Mouse (Mus musculus) forelimb bud, embryonic 11.5 days (tissue): Measurements from ENCODE around the gene Mcoln2.
"Not testable (repeated sequence)": the region's sequence is repeated elsewhere in the genome, so short reads cannot be mapped to it uniquely, and the experiment has no call there.

Experiments
- DNase-seq: peaks from one replicate; pipeline ENCODE4 v3.0.0-alpha.2; 2012; ENCODE audit warnings: low read depth, low spot score

Mcoln2 gene

DNA sequence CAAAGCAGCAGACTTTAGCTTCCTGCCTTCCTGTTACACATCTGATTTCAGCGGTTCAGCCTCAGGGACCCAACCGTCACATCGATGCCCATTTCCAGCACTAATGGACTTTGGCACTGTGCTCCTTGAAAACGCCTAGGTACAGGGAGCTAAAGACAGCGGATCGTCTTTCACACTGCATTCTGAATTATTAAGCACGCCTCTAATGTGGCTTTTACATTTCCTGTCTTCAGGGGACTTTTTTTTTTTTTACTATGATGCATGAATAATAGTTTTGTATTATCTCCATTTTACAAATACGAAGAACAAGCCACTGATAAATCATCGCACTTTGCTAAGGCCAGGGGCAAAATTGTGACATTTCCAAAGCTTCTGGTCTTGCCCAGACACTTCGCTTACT lies 36.4 kb downstream of the Mcoln2 start:
- DNase-seq: no peak

DNA sequence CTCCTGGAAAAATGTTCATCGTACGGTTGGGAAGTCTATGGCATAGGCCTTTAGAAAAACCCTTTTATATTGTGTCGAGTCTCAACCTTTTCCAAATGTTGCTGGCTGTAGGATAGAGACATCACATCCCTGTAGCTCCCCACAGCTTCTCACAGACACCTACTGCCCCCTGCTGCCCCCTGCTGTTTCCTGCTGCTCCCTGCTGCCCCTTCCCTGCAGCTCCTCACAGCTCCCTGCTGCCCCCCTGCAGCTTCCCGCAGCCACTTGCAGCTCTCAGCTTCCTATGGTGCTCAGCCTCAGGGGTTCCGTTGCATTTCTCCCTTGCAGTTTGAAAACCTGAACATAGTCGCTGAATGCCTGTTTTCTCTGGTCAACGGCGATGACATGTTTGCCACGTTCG lies 40.3 kb downstream of the Mcoln2 start:
- DNase-seq: no peak

DNA sequence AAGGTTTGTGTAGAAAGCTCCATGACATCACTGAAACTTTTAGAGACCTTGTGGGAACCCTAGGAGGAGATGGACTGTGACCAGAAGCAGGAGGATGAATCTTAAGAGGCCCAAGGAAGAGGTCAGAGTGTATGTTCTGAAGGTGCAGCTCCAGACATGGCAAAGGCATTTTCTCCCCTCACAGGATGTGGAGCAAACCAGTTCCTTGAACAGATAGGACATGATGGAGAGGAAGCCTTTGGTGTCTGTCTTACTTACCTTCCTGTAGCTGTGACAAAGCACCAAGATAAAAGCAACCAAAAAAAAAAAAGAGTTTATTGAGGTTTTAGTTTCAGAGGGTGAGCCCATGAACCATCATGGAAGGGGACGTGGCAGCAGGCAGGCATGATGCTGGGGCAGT lies 42.9 kb downstream of the Mcoln2 start:
- no peak for DNase-seq

DNA sequence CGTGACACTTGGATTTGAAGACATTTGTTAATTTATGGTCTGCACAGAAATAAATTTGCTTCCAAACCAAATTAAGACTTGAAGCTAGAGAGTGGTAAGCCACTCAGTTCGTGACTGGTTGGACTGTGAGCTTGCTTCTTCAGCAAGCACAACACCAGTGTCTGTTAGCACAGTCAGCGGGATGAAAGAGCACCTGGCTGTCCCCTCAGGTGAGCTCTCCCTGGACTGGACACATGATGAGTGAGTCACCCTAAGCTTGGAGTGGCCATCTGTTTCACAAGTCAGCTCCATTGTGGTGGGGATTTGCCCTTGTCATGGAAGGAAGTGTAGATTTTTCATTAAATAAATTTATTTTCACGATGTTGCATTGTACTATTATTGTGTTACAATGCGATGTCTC lies 45.5 kb downstream of the Mcoln2 start:
- no peak for DNase-seq

DNA sequence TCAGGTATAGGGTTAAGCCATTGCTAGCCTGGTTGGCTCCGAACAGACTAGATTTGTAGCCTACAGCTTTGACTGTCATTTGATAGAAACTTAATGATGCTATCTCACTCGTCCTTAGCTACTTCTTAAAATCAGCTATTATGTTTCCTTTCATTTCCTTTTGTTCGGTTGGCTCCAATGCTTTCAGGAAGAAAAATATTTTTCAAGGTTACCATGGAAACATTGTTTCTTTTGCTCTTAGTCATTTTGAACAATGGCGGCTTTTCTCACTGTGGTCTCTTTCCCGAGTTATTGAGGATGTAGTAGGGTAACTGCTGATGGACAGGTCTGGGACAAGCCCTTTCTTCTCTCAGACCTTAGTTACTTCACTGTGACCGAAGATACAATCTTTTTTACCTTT lies 46.7 kb downstream of the Mcoln2 start:
- DNase-seq: no peak

DNA sequence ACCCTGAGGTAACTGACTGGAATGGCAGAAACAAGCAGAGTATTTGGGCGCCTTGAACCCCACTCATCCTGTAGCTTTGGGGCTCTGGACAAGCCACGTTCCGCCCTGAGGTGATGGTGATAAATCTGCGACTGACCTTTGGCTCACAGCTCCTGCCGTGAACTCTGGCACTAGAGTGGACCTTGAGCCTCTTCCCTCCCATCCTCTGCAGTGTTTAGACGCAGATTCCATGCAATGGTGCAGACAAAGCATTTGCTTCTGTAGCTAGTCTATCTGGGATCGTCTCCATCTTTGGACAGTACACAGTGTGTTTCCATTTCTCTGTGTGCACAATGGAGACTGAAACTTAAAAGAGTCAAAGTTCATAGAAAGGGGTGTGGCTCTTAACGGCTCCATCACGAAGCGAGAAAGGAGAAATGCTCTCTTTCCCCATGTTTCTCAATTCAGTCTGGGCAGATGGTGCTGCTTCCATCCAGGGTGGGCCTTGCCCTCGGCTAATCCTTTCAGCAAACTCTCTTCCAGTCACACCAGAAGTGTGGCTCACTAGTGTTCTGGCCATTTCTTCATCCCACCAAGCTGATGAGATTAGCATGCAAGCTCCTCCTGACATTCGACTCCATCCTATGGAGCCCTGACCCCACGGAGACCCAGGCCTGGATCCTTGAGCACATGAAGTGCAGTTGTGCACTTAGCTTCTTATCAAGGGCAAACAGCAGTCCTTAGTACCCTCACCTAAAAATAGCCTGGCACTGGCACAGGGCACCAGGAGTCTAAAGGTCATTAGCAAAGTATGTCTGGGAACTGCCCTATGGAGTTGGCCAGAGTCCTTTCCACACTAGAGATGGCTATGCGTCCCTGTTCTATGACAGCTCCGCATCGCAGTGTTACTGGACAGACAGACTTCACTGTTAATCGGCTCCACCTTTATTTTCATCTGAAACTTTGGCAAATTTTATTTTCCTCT lies 47.4 kb downstream of the Mcoln2 start:
- DNase-seq: no peak

DNA sequence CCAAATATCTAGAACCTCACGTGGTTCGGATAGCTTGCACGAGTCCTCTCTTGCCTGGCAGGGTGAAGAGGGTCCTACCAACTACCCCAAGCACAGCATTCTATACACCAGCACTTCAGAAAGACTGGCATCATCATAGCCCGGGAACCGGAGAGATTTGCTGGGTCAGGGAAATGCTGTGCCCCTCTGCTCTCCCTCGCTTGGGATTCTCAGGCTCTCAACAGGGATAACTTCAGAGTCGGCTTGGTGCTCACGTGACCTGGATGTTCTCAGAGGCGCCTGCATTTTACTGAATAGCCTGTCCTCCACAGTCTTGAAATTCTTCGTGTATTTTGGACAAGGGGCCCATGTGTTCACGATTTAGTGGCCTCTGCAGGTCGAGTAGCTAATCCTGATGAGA lies 48.2 kb downstream of the Mcoln2 start:
- no peak for DNase-seq

DNA sequence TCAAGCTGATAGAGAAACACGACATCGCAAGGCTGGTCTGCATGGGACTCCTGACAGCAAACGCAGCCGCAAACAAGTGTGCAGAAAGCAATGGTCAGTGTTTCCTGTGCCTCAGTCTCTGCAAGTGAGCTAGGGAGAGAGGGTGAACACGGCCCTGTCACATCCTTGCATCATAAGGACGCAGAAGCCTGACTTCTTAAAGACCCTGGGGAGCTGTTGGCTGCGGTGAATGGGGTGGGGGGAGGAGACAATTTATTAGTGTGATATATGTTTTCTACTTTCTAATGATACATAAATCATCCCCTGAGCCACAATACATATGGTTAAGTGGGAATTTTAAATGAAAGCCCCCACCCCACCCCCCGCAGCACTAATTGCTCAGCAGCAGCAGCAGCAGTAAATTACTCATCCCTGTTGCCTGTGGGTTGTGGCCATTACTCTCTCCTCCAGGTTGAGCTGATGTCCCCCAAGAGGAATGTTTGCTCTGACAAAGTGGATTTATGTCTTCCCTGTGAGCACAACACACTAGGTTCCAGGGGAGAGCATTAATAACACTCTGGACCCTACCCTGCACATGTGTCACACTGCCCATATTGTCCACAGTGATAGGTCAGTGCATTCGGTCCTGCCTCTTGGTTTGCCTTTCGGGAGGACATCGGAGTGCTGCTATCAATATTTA lies 49.3 kb downstream of the Mcoln2 start:
- no peak for DNase-seq

DNA sequence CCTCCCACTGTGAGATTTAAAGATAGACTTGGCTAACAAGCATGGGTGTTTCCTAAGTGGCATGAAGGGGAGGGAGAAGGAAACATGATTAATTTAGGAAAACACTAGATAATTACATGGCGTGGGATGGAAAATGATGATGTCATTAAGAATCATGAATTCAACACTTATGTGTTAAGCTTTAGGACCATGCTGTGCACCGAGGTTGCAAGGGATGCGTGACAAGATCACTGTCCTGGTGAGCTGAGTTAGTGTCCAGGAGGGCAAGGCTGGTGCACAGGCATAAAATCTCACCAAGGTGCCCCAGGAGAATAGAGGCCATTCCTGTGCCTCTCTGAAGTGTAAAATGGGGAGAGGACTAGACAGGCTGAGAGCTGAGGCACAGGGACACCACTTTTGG lies 49.9 kb downstream of the Mcoln2 start:
- no peak for DNase-seq

DNA sequence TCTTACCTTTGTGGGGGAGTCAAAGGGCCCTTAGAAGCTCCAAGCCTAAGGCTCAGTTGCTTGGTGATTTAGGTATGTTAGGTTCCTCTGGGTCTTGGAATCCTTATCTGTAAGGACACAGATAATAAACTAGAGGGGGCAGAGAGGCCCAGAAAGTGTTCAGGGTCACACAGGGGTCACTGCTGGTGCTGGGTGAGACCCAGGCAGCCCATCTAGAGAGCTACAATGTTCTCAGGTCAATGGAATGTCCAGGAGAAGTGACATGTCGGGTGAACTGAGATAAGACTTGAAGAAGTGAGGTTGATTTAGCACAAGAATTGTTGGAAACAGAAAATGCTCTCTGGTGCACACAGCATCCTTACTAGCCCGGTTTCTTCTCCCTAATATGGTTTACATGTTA lies 54.7 kb downstream of the Mcoln2 start:
- DNase-seq: no peak

DNA sequence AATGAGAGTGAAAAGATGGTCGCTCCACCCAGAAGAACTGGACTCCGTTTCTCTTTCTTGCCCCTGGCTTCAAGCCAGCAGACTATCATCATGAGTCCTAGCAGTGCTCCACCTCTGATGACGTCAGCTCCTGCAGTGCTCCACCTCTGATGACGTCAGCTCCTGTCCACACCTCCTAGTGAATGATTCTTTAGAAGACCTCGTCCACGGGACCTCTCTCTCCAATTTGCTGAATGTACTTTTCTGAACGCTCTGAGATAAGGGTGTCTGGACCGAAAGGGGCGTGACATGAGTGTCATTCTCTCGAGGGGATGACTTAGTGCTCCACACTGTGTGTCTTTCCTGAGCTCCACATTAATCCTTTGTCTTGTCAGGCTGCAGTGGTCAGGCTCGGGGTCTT lies 55.7 kb downstream of the Mcoln2 start:
- no peak for DNase-seq

DNA sequence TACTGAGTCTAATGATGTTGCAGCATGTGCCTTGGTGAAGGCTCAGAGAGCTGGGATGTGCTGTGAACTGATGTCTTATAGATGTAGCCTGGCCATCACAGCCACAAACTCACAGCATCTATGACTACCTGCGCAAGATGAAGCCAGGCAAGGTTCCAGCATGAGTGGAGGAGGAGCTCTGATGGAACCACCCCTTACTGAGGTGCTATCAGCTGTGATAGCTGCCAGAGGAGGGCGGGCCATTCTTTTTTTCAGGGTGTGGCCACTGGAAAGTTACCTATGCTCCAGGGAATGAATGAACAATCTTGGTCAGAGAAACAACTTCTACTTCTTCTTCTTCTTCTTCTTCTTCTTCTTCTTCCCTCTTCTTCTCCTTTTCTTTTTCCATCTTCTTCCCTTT lies 57.0 kb downstream of the Mcoln2 start:
- DNase-seq: no peak

DNA sequence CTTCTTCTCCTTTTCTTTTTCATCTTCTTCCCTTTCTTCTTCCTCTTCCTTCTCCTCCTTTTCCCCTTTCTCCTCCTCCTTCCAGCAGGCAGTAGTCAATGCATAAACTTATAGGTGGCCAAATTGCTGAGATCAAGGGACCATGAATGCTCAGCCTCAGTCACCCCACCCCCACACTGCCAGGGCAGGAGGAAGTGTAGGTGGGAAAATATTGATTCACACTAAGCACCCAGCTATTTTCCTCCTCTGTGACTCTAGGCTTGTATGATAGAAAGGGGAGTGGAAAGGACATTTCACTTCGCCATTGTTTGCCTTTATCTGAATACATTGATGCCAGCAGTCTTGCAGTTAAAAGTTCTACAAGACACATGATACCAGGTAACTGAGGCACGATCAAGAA lies 57.8 kb downstream of the Mcoln2 start:
- no peak for DNase-seq

DNA sequence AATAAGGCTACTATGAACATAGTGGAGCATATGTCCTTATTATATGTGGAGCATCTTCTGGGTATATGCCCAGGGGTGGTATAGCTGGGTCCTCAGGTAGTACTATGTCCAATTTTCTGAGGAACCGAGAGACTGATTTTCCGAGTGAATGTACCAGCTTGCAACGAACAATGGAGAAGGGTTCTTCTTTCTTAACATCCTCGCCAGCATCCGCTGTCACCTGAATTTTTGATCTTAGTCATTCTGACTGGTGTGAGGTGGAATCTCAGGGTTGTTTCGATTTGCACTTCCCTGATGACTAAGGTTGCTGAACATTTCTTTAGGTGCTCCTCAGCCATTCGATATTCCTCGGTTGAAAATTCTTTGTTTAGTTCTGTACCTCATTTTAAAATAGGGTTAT lies 60.1 kb downstream of the Mcoln2 start:
- DNase-seq: not testable (repeated sequence)

DNA sequence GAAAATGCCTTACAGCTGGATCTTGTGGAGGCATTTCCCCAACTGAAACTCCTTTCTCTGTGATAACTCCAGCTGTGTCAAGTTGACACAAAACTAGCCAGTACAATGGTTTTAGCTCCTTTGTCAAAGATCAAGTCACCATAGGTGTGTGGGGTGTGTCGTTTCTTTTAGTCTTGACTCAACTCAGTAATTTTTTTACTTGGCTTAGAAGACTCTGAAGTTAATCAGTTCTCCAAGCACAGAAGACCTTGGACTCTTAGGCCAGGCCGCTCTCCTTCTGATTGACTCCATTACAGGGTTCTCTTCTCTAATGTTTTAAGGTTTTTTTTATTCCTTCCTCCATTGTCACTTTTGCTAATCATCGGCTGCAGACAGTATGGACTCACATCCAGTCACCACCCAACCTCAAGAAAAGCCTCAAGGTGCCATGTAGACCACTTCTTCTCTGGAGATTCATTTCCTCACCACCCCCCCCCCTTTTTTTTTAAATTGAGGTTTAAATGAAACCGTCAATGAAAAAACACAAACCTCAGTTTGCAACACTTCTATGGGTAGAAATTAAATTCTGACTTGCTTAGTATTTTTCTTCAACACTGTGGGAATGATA lies 61.6 kb downstream of the Mcoln2 start:
- DNase-seq: no peak

DNA sequence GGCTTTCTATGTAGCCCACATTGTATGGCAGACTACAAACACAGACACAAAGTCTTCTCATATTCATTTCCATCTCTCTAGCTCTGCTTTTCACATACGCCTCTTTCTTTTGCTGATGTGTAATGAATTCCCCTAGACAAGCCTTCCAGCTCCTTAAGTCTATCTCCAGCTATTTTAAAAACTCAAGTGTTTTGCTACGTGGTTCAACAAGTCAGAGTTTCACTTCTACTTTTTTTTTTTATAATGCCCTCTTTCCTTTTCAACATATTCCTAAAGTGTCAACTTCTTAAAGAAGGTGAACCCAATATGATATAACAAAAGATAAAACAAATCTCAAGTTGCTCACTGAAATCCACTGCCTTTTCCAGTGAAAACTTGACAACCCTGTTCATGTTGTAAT lies 62.3 kb downstream of the Mcoln2 start:
- DNase-seq: no peak

DNA sequence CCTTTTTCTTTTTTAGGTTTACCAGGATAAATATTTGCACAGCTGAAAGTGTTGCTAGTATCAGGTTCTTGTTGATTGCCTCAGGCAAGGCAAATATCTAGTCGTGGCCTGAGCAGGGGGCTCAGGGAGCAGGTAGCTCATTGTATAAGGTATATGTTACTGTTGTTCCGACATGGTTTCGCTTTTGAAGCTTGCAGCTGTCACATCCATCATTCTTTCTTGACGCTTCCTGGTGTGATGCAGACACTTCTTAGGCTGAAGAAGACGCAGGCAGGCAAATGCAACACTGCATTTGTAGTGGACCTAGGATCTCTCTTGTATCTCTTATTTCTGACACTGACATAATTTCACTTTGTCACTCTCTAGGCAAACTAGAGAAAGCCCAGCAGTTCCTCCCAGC lies 63.7 kb downstream of the Mcoln2 start:
- no peak for DNase-seq

DNA sequence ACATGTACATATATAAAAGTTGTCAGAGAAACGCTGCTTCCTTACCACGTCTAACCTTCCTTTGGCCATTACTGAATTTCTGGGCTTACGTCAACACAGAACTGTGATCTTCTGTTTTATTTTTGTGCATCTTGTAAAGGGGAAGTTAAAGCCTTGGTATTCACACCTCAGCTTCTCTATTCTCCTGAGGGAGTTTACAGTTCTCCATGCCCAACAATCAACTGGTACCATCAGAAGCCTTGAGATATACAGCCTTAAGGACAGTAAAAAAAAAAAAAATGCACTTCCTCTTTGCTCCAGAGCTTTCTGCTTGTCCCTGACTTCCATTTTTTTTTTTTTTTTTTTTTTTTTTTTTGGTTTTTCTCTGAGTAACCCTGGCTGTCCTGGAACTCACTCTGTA lies 66.9 kb downstream of the Mcoln2 start:
- no peak for DNase-seq

DNA sequence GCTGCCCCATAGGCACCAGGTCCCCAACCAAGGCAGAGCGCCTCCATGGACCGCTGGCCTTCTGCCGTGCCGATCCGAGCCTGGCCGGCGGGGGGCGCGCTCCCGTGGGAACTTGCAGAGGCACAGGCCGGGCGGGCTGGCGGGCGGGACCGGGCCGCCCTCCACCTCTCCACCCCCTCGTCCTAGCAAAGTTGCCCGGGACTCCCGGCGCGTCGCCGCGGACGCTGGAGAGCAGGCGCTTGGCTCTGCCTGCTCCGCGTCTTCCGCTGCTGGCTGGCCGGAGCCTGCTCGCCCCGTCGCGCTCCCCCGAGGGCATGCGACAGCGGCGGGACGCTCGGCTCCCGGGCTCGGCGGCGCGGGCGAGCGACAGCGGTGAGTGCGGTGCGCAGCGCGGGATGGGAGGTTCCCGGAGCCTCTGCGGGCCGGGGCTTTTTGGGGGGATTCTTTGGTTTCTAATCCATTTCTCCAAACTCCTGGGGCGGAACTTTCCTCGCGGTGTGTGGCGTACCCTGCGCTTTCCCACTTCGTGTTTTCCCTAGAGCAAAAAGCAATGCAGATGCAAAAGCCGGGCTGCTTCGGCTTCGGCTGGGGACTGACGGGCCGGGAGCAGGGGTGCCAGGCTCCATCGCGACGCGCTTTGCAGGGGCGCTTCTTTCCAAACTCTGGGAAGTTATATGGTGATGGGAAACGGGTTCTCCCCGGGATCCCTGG lies 71.3 kb downstream of the Mcoln2 start, which contains the start of gene Lpar3:
Gene Lpar3 (plus strand): TSS at position 188 of the 711 bp plus-strand sequence.
- DNase-seq: peak; percentile 58

DNA sequence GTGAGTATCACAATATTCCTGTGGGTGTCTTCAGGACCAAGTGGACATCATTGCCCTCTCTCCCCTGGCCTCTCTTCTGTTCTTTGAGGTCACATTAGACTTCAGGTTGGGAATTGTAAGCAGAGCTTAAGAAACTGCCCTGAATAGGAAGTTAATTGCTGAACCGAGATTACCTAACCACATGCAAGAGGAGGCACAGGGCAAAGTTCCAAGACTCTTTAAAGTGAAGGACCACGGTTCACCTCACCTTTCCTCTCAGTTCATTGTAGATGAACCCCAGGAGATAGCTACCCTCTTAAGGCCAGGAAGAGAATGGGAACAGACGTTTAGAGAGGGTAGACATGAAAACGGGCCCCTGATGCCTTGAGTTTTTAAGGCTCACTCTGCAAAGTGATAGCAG lies 74.6 kb downstream of the Mcoln2 start:
- DNase-seq: no peak

DNA sequence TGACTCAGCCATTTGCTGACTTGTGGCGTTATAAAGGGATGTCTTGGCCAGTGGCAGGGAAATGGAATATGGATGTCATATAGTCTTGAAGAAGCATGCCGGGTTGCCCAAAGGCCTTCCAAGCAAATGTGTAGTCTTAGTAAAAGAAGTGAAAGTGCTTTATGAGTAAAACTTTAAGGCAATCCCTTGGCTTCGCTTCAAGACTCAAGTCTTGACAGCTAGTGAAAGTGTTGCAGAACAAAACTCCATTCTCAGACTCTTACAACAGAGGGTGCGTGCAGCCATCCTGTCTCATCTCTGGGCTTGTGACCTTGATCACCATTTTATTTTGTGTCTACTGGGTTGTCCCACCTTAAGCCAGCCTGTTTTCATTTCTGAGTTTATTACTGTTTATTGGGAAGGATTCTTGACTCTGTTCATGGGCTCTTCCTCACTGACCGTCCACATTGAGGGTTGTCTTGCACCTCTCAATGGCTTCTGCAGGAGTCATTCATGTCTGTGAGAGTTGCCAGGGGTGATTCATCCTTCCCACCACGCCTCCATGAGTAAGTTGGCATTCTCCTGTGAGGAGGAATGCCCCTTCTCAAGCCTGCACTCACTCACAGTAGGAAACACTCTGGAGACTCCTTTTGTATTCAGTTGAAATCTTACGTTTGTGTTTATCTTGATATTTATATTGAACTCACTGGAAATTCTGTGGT lies 75.6 kb downstream of the Mcoln2 start:
- no peak for DNase-seq
